Mouse (Mus musculus) spleen, postnatal 10 days (tissue): ENCODE results near the gene Nhs.

Experiments
- DNase-seq, 2 experiments: peaks; one replicate each; pipeline ENCODE4 v3.0.0; 2021 to 2022; ENCODE audit warnings: low spot score in 2 of 2

The Nhs gene

GRCm38 (mm10) chrX:162159637-162160611 is at the start of gene Nhs:
Gene Nhs (minus strand): TSS chrX:162159730.
- peak in 1 of 2 experiments; percentile 24 for DNase-seq

- DNase-seq, result no peak
Observed at GRCm38 (mm10) chrX:162206350-162206884, 46.9 kb upstream of the Nhs start.

GRCm38 (mm10) chrX:162158743-162159636 is 540 bp downstream of the Nhs start:
- DNase-seq, result peak in 1 of 2 experiments; percentile 10

GRCm38 (mm10) chrX:162158142-162158541 is 1.4 kb downstream of the Nhs start:
- no peak for DNase-seq

GRCm38 (mm10) chrX:162137807-162138206 is 21.7 kb downstream of the Nhs start:
- DNase-seq, result no peak

- no peak for DNase-seq
Observed at GRCm38 (mm10) chrX:162113257-162113656, 46.3 kb downstream of the Nhs start.

GRCm38 (mm10) chrX:162102802-162103434 is 56.6 kb downstream of the Nhs start:
- DNase-seq, result no peak

- no peak for DNase-seq
Observed at GRCm38 (mm10) chrX:162098364-162098763, 61.2 kb downstream of the Nhs start.

GRCm38 (mm10) chrX:162087291-162087690 is 72.2 kb downstream of the Nhs start:
- DNase-seq, result no peak

GRCm38 (mm10) chrX:162085897-162086200 is 73.7 kb downstream of the Nhs start:
- DNase-seq, result no peak

GRCm38 (mm10) chrX:162085062-162085896 is 74.3 kb downstream of the Nhs start:
- DNase-seq, result no peak

- DNase-seq, result no peak
Observed at GRCm38 (mm10) chrX:162063164-162063563, 96.4 kb downstream of the Nhs start.

- no peak for DNase-seq
Observed at GRCm38 (mm10) chrX:162055635-162056034, 103.9 kb downstream of the Nhs start.

GRCm38 (mm10) chrX:162053566-162053965 is 106.0 kb downstream of the Nhs start:
- no peak for DNase-seq

GRCm38 (mm10) chrX:162052534-162052933 is 107.0 kb downstream of the Nhs start:
- DNase-seq, result no peak

- DNase-seq, result no peak
Observed at GRCm38 (mm10) chrX:162049616-162050015, 109.9 kb downstream of the Nhs start.

GRCm38 (mm10) chrX:162045527-162045926 is 114.0 kb downstream of the Nhs start:
- DNase-seq, result no peak

- DNase-seq, result no peak
Observed at GRCm38 (mm10) chrX:162044109-162044508, 115.4 kb downstream of the Nhs start.

- peak; percentile 23 to 42 for DNase-seq
Observed at GRCm38 (mm10) chrX:162025210-162025953, 134.1 kb downstream of the Nhs start.

- no peak for DNase-seq
Observed at GRCm38 (mm10) chrX:162021724-162022123, 137.8 kb downstream of the Nhs start.
